In genomic region chr2:76114734-76115133, GRCm38 (mm10) we compare ENCODE assay signal across 10 mouse cellular contexts.
DNase-seq lines count a peak whose midpoint lies in the region; ATAC-seq lines count a peak whose summit lies in the region.
"Had no signal": no experiment of that assay in that cellular context is flagged by ENCODE, and none has a peak within 500 bp of the region (broad histone marks: within the 10 kb centered on the region; RNA-seq: fewer than 3 reads in every experiment).

No protein-coding gene starts in this region.

- no peak overlapping the region for H3K27ac ChIP-seq in midbrain, embryonic 14.5 days (replicated peaks; ENCODE audit: low read depth, low read length)
- no peak overlapping the region for H3K27ac ChIP-seq in midbrain, embryonic 15.5 days
- H3K27ac ChIP-seq: embryonic facial prominence, embryonic 12.5 days; limb, embryonic 15.5 days had no signal

- no peak overlapping the region for H3K4me3 ChIP-seq in midbrain, embryonic 14.5 days (replicated peaks; ENCODE audit: low read depth, low read length)
- H3K4me3 ChIP-seq in midbrain, embryonic 15.5 days: no peak overlapping the region
- H3K4me3 ChIP-seq: embryonic facial prominence, embryonic 12.5 days; limb, embryonic 15.5 days had no signal

- 21% methylated on average over 6 of the region's 6 CpGs for WGBS in midbrain, embryonic 14.5 days
- WGBS in midbrain, embryonic 15.5 days: 24% methylated on average over 6 of the region's 6 CpGs

- no peaks in the 10 kb centered on the region for H3K27me3 ChIP-seq in midbrain, embryonic 14.5 days (ENCODE audit: control insufficient read depth, insufficient read depth, low read length)
- H3K27me3 ChIP-seq in midbrain, embryonic 15.5 days (replicated peaks): no peaks in the 10 kb centered on the region
- H3K27me3 ChIP-seq: embryonic facial prominence, embryonic 12.5 days; limb, embryonic 15.5 days had no signal

- ATAC-seq in midbrain, embryonic 14.5 days (ENCODE audit: low FRiP score, low TSS enrichment): no peak
- no peak for ATAC-seq in midbrain, embryonic 15.5 days (replicated peaks)
- ATAC-seq in monocyte, adult 5-6 weeks (replicated peaks; ENCODE audit: insufficient number of reproducible peaks, low FRiP score, low TSS enrichment, poor library complexity, severe bottlenecking): peak; percentile 77

- H3K4me2 ChIP-seq in midbrain, embryonic 14.5 days (ENCODE audit: low read length): no peak overlapping the region
- no peak overlapping the region for H3K4me2 ChIP-seq in midbrain, embryonic 15.5 days
- H3K4me2 ChIP-seq: embryonic facial prominence, embryonic 12.5 days; limb, embryonic 15.5 days had no signal

- intact Hi-C loops in heart, postnatal 36 days (cut with DNase I): no loop called here

- H3K4me1 ChIP-seq in midbrain, embryonic 14.5 days (ENCODE audit: control insufficient read depth, insufficient read depth, low read length): no peaks in the 10 kb centered on the region
- H3K4me1 ChIP-seq in midbrain, embryonic 15.5 days: no peaks in the 10 kb centered on the region
- H3K4me1 ChIP-seq: limb, embryonic 15.5 days had no signal

- peak; percentile 38 for DNase-seq in gastrocnemius, postnatal 10 days
- no peak for DNase-seq in gastrocnemius, adult 8-10 months (ENCODE audit: low spot score in 2 of 2)
- peak; percentile 72 for DNase-seq in midbrain, embryonic 14.5 days
- peak; percentile 61 for DNase-seq in R1 (ENCODE audit: low read depth, low spot score)
- peak; percentile 22 for DNase-seq in heart, postnatal 36 days
- DNase-seq in ovary, postnatal 10 days (ENCODE audit: low spot score): no peak

- no peaks in the 10 kb centered on the region for H3K36me3 ChIP-seq in midbrain, embryonic 14.5 days (ENCODE audit: control insufficient read depth, insufficient read depth, low read length)
- no peaks in the 10 kb centered on the region for H3K36me3 ChIP-seq in midbrain, embryonic 15.5 days (replicated peaks)
- H3K36me3 ChIP-seq: embryonic facial prominence, embryonic 12.5 days; limb, embryonic 15.5 days had no signal

- H3K9ac ChIP-seq in midbrain, embryonic 14.5 days (replicated peaks; ENCODE audit: low read length): no peak overlapping the region
- no peak overlapping the region for H3K9ac ChIP-seq in midbrain, embryonic 15.5 days
- H3K9ac ChIP-seq: embryonic facial prominence, embryonic 12.5 days; limb, embryonic 15.5 days had no signal

- no peaks in the 10 kb centered on the region for H3K9me3 ChIP-seq in midbrain, embryonic 14.5 days (ENCODE audit: control insufficient read depth, low read length)
- no peaks in the 10 kb centered on the region for H3K9me3 ChIP-seq in midbrain, embryonic 15.5 days
- H3K9me3 ChIP-seq: embryonic facial prominence, embryonic 12.5 days; limb, embryonic 15.5 days had no signal

Comparison
In these comparisons a context has a peak if more than half of its experiments do, and no peak if none do; other contexts are left out.
1. DNase-seq: peak in gastrocnemius, postnatal 10 days (single experiment), midbrain, embryonic 14.5 days (single experiment), R1 (single experiment) and heart, postnatal 36 days (2 of 2); none in gastrocnemius, adult 8-10 months (0 of 2) and ovary, postnatal 10 days (single experiment).